ENCODE assay signal across 15 mouse cellular contexts in the genomic region with DNA sequence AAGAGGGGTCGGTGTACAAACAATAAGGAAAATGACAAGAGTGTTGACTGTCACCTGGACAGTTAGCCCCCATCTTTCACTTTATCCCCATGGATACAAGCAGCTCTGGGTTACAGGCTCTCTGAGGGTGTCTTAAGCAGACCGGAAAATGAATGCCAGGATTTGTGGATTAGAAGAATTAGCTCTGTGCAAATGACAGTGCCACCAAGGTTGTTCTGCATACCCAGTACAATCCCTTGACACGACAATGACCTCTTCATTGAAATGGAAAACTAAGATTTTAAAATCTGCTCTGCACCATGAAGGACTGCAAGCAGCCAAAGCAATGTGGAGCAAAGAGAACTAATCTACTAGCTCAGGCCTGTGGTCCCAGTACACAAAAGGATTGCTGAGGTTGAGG.
"Had no signal": no experiment of that assay in that cellular context is flagged by ENCODE, and none has a peak within 500 bp of the region (broad histone marks: within the 10 kb centered on the region; RNA-seq: fewer than 3 reads in every experiment).

No protein-coding gene starts in this region.

- H3K9me3 ChIP-seq: limb, embryonic 12.5 days; liver, embryonic 13.5 days; lung, embryonic 15.5 days; megakaryocyte, embryonic 14.5 days; neural tube, embryonic 12.5 days had no signal

- DNase-seq: kidney, adult 18-20 months; kidney, postnatal 10 days; kidney, postnatal 4 days; liver; liver, embryonic 13.5 days; liver, postnatal 0 days; lung, postnatal 14 days; right cerebral cortex, postnatal 14 days; thymus, postnatal 36 days had no signal

- ATAC-seq: liver, postnatal 0 days had no signal

- H3K4me3 ChIP-seq: layer of hippocampus, adult 2 months; limb, embryonic 12.5 days; liver, embryonic 13.5 days; lung, embryonic 15.5 days; megakaryocyte, embryonic 14.5 days; neural tube, embryonic 12.5 days had no signal

- H3K4me2 ChIP-seq: limb, embryonic 12.5 days; liver, embryonic 13.5 days; lung, embryonic 15.5 days; neural tube, embryonic 12.5 days had no signal

- H3K4me1 ChIP-seq: liver, embryonic 13.5 days; lung, embryonic 15.5 days; megakaryocyte, embryonic 14.5 days; neural tube, embryonic 12.5 days had no signal

- H3K27ac ChIP-seq: layer of hippocampus, adult 2 months; limb, embryonic 12.5 days; liver, embryonic 13.5 days; lung, embryonic 15.5 days; macrophage; neural tube, embryonic 12.5 days had no signal

- H3K27me3 ChIP-seq: liver, embryonic 13.5 days; lung, embryonic 15.5 days; megakaryocyte, embryonic 14.5 days; neural tube, embryonic 12.5 days had no signal

- H3K9ac ChIP-seq: limb, embryonic 12.5 days; liver, embryonic 13.5 days; liver, postnatal 0 days; lung, embryonic 15.5 days; neural tube, embryonic 12.5 days had no signal

- H3K36me3 ChIP-seq: limb, embryonic 12.5 days; liver, embryonic 13.5 days; lung, embryonic 15.5 days; neural tube, embryonic 12.5 days had no signal
